Mouse (Mus musculus) kidney, postnatal 0 days (tissue): ENCODE results near the gene Osbpl8. TPM values are rescaled to one million over a fixed set of nuclear protein-coding genes. Genes with fewer than 3 reads are reported as not detected.

Experiments
- ATAC-seq: fragments of 200-750 bp; cut with Nextera tagmentation; replicated peaks from 2 replicates; pipeline ENCODE4 v1.8.0; 2017; ENCODE audit warnings: low read depth, moderate number of reproducible peaks, moderate TSS enrichment, moderate library complexity; ENCODE audit not compliant: low FRiP score
- DNase-seq: peaks from one replicate; pipeline ENCODE4 v3.0.0-alpha.2; 2016; ENCODE audit warnings: low spot score
- H3K27ac ChIP-seq: fragments of 300-500 bp; sonication (generic); 2 replicates; pipeline ENCODE4 v1.5.1; 2014; ENCODE audit warnings: mild to moderate bottlenecking
- H3K27me3 ChIP-seq: fragments of 300-500 bp; sonication (generic); 2 replicates; pipeline ENCODE4 v1.6.1; 2014; ENCODE audit warnings: low read length, mixed read lengths; ENCODE audit not compliant: insufficient read depth
- H3K36me3 ChIP-seq: fragments of 300-500 bp; sonication (generic); 2 replicates; pipeline ENCODE4 v1.6.1; 2014; ENCODE audit warnings: low read length, mixed read lengths; ENCODE audit not compliant: insufficient read depth
- H3K4me1 ChIP-seq: fragments of 300-500 bp; sonication (generic); replicated peaks from 2 replicates; pipeline ENCODE4 v1.6.1; 2014; ENCODE audit warnings: antibody characterized with exemption, low read length, mixed read lengths; ENCODE audit not compliant: insufficient read depth
- H3K4me2 ChIP-seq: fragments of 300-500 bp; sonication (generic); 2 replicates; pipeline ENCODE4 v1.6.1; 2014; ENCODE audit warnings: mild to moderate bottlenecking, low read length, moderate library complexity, mixed read lengths
- H3K4me3 ChIP-seq: fragments of 300-500 bp; sonication (generic); replicated peaks from 2 replicates; pipeline ENCODE4 v1.5.1; 2014; ENCODE audit warnings: low read depth, low read length
- H3K9ac ChIP-seq: fragments of 300-500 bp; sonication (generic); 2 replicates; pipeline ENCODE4 v1.6.1; 2014; ENCODE audit warnings: low read depth, low read length
- H3K9me3 ChIP-seq: fragments of 300-500 bp; sonication (generic); replicated peaks from 2 replicates; pipeline ENCODE4 v1.6.1; 2016; ENCODE audit warnings: low read length, inconsistent platforms, mixed read lengths
- CTCF ChIP-seq: IDR thresholded peaks from 2 replicates; pipeline ENCODE4 v1.5.1; 2016; ENCODE audit warnings: antibody characterized with exemption, low read depth, mild to moderate bottlenecking, moderate library complexity
- WGBS: fragments of 180-500 bp; shearing (Covaris S2); extraction: QIAGEN DNeasy Blood & Tissue Kit; methylation state at CpG from one replicate; pipeline ENCODE4 v1.1.7; 2014; 5-methylcytosine and 5-hydroxymethylcytosine counted together
- polyA plus RNA-seq: library from polyadenylated mRNA; unstranded; fragments of >200 nt; fragmentation: Nextera tagmentation; extraction: Ambion mirVana; gene quantifications from 2 replicates; pipeline ENCODE4 v1.2.1, GENCODE M21; 2015

The Osbpl8 gene
- polyA plus RNA-seq, 1 experiment from 2014 or later, result 11.8 TPM

DNA sequence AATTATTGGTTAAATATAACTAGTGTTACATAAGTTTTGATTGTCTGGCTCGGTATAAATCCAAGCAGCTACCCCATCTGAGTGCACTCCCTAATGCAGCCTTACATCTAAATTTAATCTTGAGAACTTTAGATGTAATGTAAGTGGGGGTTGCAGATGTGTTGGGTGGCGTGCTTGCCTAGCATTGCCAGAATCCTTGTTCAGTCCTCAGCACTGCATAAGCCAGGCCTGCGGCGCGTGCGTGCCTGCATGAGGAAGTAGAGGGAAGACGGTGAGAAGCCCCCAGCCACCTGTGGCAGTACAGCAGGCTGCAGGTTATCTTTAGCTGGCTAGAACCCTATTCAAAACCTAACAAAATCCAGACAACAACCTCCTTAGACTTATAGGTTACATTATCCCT is 13.5 kb downstream of the Osbpl8 start:
- no peaks in the 10 kb centered on the region for H3K36me3 ChIP-seq
- H3K9ac ChIP-seq, result no peak overlapping the region
- H3K4me2 ChIP-seq, result no peak overlapping the region
- no peak for DNase-seq
- H3K9me3 ChIP-seq, result no peaks in the 10 kb centered on the region
- 94% methylated on average over 7 of the region's 7 CpGs for WGBS
- no peak for TF ChIP-seq CTCF
- no peak for ATAC-seq
- H3K27ac ChIP-seq, result no peak overlapping the region
- H3K4me3 ChIP-seq, result no peak overlapping the region
- 0 out of 2 replicates have a peak, but pooled peaks cover 2% of the 10 kb centered on the region for H3K4me1 ChIP-seq
- H3K27me3 ChIP-seq, result no peaks in the 10 kb centered on the region

DNA sequence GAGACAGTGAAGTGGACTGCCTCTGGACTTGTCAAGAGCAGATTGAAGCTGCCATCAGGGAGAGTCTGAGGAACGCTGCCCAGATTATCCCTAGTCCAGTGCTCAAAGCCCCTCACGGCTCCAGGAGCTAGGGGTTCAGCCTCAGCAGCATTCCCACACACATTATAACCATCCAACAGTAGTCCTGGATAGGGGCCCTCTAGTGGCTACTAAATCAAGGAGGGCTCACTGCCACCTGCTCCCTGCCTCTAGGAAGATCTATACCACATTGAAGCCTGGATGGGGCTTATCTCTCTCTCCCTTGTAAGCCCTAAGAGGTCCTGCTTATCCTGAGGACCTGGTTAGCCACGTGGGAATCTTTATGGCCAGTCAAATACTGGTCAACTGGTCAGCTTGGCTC is 16.1 kb downstream of the Osbpl8 start:
- WGBS, result 33% methylated on average over 3 of the region's 3 CpGs
- no peaks in the 10 kb centered on the region for H3K9me3 ChIP-seq
- 0 out of 2 replicates have a peak, but pooled peaks cover 2% of the 10 kb centered on the region for H3K4me1 ChIP-seq
- no peaks in the 10 kb centered on the region for H3K27me3 ChIP-seq
- H3K36me3 ChIP-seq, result no peaks in the 10 kb centered on the region
- no peak overlapping the region for H3K4me2 ChIP-seq
- TF ChIP-seq CTCF, result peak; percentile 56
- H3K4me3 ChIP-seq, result no peak overlapping the region
- ATAC-seq (no peak), DNase-seq (no peak)
- H3K9ac ChIP-seq, result no peak overlapping the region
- no peak overlapping the region for H3K27ac ChIP-seq

DNA sequence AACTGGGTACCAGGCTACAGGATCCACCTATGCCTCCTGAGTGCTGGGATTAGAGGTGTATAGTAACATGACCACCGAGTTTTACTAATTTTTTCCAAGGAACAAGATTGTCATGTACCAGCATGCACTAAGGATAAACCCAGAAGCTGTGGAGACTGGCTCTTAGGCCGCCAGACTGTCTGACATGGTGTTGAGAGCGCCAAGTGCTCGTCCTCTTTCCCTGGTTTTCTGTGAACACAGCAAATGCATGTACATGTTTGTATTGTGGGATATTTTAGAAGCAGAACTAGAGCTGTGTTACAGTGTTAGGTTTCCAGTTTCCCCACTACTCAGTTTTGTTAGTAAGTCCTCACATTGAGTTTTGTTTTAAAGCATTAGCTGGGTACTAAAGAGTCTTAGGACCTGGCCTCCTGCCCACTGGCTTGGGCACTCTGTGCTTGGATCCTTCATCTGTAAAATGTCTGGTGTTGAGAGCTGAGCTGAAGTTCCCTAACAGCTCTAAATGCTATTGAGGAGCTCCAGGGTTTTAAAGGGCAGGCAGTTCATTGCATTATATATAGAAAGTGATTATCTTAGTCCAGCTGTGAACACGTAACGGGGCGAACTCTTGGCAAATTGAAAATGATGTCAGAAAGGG is 19.2 kb downstream of the Osbpl8 start:
- no peaks in the 10 kb centered on the region for H3K9me3 ChIP-seq
- no peak overlapping the region for H3K4me2 ChIP-seq
- H3K4me1 ChIP-seq, result no peaks in the 10 kb centered on the region
- 84% methylated on average over 7 of the region's 7 CpGs for WGBS
- no peak for TF ChIP-seq CTCF
- H3K9ac ChIP-seq, result no peak overlapping the region
- no peaks in the 10 kb centered on the region for H3K36me3 ChIP-seq
- H3K27ac ChIP-seq, result no peak overlapping the region
- H3K27me3 ChIP-seq, result no peaks in the 10 kb centered on the region
- DNase-seq (no peak), ATAC-seq (no peak)
- H3K4me3 ChIP-seq, result no peak overlapping the region

DNA sequence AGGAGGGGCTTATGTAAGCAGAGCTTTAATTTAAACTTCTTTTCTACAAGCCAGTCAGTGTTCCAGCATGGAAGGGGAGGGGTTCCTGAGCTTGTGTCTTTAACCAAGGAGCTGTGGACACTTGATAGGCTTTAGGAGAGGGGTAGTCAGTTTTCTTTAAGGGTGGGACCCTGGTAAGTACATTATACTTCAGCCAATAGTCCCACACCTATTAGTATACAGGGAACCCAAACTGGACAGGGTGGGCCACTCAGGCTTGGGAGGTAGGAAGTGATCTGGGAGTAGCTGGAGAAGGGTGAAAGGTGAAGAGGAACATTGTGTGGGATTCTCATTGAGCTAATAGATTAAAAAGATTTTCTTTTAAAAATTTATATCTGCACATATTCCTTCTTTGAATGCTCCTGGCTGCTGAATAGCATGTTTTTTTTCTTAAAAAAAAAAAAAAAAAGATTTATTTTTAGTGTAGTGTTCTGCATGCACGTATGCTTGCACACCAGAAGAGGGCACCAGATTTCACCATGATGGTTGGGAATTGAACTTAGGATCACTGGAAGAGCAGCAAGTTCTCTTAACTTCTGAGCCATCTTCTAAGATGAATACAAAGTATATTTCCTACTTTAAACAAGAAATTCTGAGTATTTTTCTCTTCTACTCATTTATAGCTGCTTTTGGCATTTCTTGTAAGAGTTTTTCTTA is 21.2 kb downstream of the Osbpl8 start:
- no peak overlapping the region for H3K9ac ChIP-seq
- DNase-seq (no peak), ATAC-seq (no peak)
- no peaks in the 10 kb centered on the region for H3K9me3 ChIP-seq
- peak; percentile 28; the same call in 1 of the 2 replicates for TF ChIP-seq CTCF
- WGBS, result 95% methylated on average over 1 of the region's 1 CpGs
- H3K4me1 ChIP-seq, result no peaks in the 10 kb centered on the region
- no peaks in the 10 kb centered on the region for H3K27me3 ChIP-seq
- no peaks in the 10 kb centered on the region for H3K36me3 ChIP-seq
- H3K4me2 ChIP-seq, result no peak overlapping the region
- H3K4me3 ChIP-seq, result no peak overlapping the region
- H3K27ac ChIP-seq, result no peak overlapping the region

DNA sequence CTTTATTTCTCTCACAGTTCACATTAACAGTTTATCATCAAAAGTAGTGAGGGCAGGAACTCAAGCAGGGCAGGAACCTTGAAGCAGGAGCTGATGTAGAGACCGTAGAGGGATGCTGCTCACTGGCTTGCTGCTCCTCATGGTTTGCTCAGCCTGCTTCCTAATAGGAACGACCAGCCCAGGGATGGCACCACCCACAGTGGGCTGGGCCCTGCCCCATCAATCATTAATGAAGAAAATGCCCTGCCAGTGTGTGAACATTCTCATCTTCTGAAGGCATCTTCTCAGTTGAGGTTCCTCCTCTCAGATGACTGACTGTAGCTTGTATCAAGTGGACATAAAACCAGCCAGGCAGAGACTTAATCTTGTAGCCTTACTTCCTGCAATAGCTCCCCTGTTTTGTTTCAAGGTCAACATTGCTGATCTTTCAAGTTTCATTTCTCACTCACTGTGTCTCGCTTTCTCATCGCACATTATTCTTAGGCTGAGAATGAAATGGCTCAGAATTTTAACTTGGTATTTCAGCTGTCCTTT is 24.5 kb downstream of the Osbpl8 start:
- H3K4me2 ChIP-seq, result no peak overlapping the region
- H3K4me1 ChIP-seq, result no peaks in the 10 kb centered on the region
- no peaks in the 10 kb centered on the region for H3K27me3 ChIP-seq
- ATAC-seq (peak; percentile 74), DNase-seq (peak; percentile 23)
- no peak for TF ChIP-seq CTCF
- no peak overlapping the region for H3K9ac ChIP-seq
- no peak overlapping the region for H3K4me3 ChIP-seq
- no peaks in the 10 kb centered on the region for H3K36me3 ChIP-seq
- WGBS, result 41% methylated on average over 4 of the region's 4 CpGs
- H3K27ac ChIP-seq, result no peak overlapping the region
- H3K9me3 ChIP-seq, result no peaks in the 10 kb centered on the region

DNA sequence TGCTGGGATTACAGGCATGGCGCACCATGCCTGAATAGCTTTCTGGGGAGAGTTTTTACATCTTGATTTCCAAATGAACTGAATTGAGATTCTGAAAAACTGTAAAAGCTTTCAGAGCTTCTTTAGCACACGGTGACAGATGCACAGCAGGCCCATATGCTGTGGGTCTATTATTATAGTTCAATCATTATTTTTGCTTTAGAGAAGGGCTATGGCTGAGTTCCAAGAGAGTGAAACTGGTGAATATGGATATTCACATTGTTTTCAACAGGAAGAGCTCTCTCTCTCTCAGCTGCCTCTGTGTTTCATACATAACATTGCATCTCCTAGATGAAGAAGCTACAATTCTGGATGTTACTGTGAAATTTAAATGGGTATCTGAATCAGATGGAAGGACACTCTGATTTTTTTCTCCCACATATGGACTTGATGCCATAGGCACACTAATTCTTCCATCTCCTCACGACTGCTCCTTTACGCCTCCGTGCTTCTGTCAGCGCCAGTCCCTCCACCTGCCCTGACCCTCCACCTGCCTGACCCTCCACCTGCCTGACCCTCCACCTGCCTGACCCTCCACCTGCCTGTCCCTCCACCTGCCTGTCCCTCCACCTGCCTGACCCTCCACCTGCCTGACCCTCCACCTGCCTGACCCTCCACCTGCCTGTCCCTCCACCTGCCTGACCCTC is 25.7 kb downstream of the Osbpl8 start:
- H3K27ac ChIP-seq, result no peak overlapping the region
- no peak for TF ChIP-seq CTCF
- no peaks in the 10 kb centered on the region for H3K27me3 ChIP-seq
- 82% methylated on average over 6 of the region's 6 CpGs for WGBS
- H3K4me2 ChIP-seq, result no peak overlapping the region
- ATAC-seq (no peak), DNase-seq (no peak)
- H3K4me1 ChIP-seq, result no peaks in the 10 kb centered on the region
- no peaks in the 10 kb centered on the region for H3K9me3 ChIP-seq
- no peak overlapping the region for H3K4me3 ChIP-seq
- H3K9ac ChIP-seq, result no peak overlapping the region
- H3K36me3 ChIP-seq, result no peaks in the 10 kb centered on the region
